Mouse (Mus musculus) left cerebral cortex, postnatal 10 days (tissue): ENCODE data around the gene Map2k3. TPM values are rescaled to one million over a fixed set of nuclear protein-coding genes. Genes with fewer than 3 reads are reported as not detected.

ENCODE experiments used
- DNase-seq, 2 experiments: peaks; one replicate each; pipeline ENCODE4 v3.0.0; 2021 to 2022; ENCODE audit warnings: low spot score in 2 of 2, mixed read lengths in 1 of 2; ENCODE audit errors: extremely low spot score in 1 of 2
- intact Hi-C: fragments of 180-260 bp; cut with DNase I; formaldehyde crosslinking; loops from one replicate; pipeline ENCODE4 v1.15.1; 2025
- total RNA-seq, 2 experiments: library from RNA; stranded (reverse); gene quantifications; 2 replicates each; pipeline ENCODE4 v1.2.3; 2021

The Map2k3 gene
- total RNA-seq, 2 experiments from 2014 or later, result 13.4 to 14.3 TPM

GRCm38 (mm10) chr11:60922964-60923363 lies 8.9 kb upstream of the Map2k3 start:
- intact Hi-C loops, result no loop called here
- no peak for DNase-seq

DNA sequence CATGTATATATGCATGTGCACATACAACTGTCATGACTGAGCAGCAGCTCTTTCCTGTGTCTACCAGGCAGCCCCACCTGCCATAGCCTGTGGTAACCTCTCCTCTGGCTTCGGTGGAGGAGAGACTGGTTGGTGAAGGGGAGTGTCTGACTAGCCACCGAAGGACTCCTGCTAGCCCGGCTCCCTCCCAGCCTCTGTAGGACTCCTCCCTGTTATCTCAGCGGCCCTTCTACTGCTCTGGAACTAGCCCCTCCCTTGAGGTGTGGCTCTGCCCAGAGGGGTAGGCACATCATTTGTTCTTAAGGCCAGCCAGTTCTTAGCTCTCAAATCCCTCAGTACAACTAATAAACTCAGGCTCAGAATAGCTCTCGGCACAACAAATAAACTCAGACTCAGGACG lies 7.3 kb upstream of the Map2k3 start:
- DNase-seq, result peak in 1 of 2 experiments; percentile 22
- intact Hi-C loops, result no loop called here

GRCm38 (mm10) chr11:60924981-60925380 lies 6.9 kb upstream of the Map2k3 start:
- intact Hi-C loops, result no loop called here
- DNase-seq, result no peak

DNA sequence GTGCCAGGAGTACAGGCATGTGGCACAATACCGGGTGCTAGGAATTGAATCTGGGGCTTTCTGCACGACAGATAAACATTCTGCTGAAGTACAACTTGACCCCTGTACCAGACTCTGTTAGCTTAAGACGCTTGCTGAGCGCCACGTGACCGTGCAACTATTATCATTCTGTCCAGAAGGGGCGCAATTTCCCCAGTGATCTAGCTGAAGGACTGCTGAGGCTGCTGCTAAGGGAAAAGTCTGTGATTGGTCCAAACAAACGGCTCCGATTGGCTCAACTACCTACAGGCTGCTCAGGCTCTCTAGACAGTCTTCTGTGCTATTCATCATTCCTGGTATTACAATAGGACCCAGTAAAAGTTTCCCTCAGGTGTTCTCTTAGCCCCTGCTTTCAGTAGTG lies 4.6 kb upstream of the Map2k3 start:
- DNase-seq, result peak; percentile 90 to 91
- intact Hi-C loops, result no loop called here

DNA sequence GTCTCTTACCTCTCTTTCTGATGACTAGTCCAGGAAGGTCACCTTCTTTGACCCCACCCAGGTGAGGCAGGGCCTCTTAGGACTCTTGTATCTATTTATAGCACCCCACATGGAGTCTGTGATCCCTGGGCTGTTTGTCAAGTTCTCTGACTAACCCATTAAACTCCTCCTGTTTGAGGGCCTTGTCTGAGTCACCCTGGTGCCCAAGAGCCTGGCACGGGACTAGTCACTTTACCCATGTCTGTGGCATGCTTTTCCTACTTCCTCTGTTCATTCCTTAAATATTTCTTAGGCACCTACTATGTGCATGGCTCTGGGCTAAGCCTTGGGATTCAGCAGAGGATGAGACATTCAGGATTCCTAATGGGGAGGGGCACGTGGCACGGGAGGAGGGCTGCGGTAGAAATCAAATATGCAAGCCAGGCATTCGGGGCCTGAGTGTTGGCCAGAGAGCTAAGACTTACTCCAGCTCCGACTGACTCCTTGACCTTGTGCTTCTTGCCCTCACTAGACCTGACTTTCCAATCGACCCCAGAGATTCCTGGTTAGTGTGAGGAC lies 1.0 kb upstream of the Map2k3 start:
- peak in 1 of 2 experiments; percentile 21 for DNase-seq
- intact Hi-C loops, result no loop called here

GRCm38 (mm10) chr11:60931282-60931868 lies 458 bp upstream of the Map2k3 start:
- intact Hi-C loops, result no loop called here

DNA sequence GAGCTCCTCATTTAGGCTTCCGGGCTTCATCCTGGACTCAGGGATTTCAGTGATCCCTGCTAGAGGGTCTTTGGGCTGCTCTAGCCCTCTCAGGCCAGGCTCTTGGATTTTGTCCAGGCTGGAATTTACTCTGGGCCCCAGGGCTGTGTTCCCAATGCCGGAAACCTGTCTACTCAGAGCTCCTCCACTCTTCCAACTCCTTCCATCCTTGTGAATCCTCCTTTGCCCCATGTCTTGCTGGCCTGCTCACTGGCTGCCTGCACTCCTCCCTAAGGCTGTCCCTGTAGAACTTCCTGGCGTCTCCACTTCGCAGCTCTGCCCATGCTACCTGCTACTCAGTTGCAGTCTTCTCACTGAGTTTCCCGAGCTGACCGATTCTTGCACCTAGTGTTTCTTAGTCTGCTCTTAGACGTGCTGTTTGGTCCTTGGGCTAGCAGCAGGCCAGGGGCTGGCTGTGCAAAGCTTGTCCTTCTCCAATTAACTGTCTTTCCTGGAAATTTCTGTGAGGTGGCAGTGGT lies 729 bp downstream of the Map2k3 start:
- peak in 1 of 2 experiments; percentile 24 for DNase-seq
- intact Hi-C loops, result no loop called here

More at GRCm38 (mm10) chr11:60931282-60931868, 458 bp upstream of the Map2k3 start:
- DNase-seq, result no peak

- intact Hi-C loops, result no loop called here
Observed at GRCm38 (mm10) chr11:60933178-60933930, 1.5 kb downstream of the Map2k3 start.

GRCm38 (mm10) chr11:60934795-60935194 lies 3.0 kb downstream of the Map2k3 start:
- no peak for DNase-seq
- intact Hi-C loops, result no loop called here

More at GRCm38 (mm10) chr11:60933178-60933930, 1.5 kb downstream of the Map2k3 start:
- DNase-seq, result peak in 1 of 2 experiments; percentile 30

GRCm38 (mm10) chr11:60935326-60935974 lies 3.6 kb downstream of the Map2k3 start:
- peak in 1 of 2 experiments; percentile 57 for DNase-seq
- intact Hi-C loops, result no loop called here

- intact Hi-C loops, result no loop called here
- DNase-seq, result no peak
Observed at GRCm38 (mm10) chr11:60935975-60936373, 4.1 kb downstream of the Map2k3 start.

DNA sequence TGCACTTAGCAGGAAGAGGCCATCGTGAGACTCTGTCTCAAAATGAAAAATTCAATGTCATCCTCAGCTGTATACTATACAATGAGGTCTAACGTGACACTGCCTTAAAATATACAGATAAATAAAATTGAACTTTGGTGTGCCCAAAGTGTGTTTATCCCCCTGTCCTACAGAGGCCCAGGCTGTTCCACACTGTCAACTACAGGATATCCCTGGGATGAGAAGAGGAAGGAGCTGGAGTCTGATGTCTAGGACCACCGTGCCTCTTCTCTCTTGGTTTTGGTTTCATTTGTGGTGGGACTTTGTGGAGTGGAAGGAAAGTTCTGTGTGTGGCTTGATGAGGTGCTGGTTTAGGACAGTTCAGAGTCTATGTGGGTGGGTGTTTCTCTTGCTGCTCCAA lies 5.8 kb downstream of the Map2k3 start:
- DNase-seq, result no peak
- intact Hi-C loops, result no loop called here

DNA sequence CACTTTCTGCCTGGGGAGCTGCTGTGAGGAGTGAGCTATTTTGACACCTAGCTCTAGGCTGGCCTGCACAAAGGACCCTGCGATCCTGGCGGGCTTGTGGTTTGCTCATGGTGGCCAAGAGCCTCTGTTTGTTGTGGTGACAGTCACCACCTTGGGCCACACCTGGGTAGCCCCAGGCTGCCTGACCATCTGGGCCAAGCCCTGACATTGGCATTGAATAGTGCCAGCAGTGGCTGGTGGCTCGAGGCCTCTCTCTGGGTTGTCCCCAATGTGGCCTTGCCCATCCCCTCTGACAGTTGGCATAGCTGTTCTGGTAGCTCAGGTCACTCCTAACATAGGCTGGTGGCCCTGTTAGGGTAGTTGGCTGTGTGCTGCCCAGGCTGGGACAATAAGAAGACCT lies 7.7 kb downstream of the Map2k3 start:
- intact Hi-C loops, result no loop called here
- DNase-seq, result no peak

GRCm38 (mm10) chr11:60940501-60940900 lies 8.7 kb downstream of the Map2k3 start:
- no peak for DNase-seq
- intact Hi-C loops, result no loop called here

- intact Hi-C loops, result no loop called here
- DNase-seq, result no peak
Observed at GRCm38 (mm10) chr11:60941370-60941769, 9.5 kb downstream of the Map2k3 start.

- DNase-seq, result no peak
- intact Hi-C loops, result no loop called here
Observed at GRCm38 (mm10) chr11:60942263-60943015, 10.6 kb downstream of the Map2k3 start.

DNA sequence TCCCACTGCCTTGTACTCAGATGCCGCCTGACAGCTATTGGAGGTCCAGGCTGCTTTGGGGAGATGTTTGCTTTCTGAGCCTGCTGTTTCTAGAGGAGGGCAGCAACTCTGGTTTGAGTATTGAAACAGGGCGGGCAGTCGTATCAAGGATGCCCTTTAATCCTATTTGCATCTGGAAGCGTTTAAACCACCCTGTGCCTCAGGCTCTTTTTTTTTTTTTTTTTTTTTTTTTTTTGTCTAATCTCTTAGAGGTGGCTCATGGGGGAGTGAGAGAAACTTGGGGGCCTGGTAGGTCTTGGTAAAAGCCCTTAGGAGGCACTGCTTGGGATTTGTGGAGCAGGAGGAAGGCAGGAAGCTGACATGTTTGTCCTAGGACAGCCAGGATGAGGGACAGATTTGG lies 13.2 kb downstream of the Map2k3 start:
- DNase-seq, result no peak
- intact Hi-C loops, result no loop called here

DNA sequence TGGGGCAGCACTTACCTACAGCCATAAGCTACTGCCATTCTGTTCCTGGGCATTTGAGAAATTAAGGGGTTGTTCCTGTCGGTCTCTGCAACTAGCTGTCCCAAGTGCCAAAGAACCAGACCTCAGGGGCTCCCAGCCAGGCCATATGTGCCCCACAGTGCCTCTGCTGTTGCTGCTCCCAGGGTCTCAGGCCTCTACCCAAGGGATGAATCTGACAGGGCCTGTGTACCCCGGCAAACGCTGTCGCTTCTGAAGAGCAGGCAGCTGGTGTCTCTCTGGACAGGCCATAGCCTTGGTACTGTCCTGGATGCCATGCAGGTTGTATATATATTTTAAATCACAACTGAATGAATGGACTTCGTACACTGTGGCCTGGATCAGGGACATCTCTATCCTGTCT lies 20.1 kb downstream of the Map2k3 start:
- intact Hi-C loops, result loop anchor here (2.0 to 5.0 kb wide), 2 partner anchors 95 to 139 kb away; no protein-coding TSS in a partner anchor
- no peak for DNase-seq

DNA sequence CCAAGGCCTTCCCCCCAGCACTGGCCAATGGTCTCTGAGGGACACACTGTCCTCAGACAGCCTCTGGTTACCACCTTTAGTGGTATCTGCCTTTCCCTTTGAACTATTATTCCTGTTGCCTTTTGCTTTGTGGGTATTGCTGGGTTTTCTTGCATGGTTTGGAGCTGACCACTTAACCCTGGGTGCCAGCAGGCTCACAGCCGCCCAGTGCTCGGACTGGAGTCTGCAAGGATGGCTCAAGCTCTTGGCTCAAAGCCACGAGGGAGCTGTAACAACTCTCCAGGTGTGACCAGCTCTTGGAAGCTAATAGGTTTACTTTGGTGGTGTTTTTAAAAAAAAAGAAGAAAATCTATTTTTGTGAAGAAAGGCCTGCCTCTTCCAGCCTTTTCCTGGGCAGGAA lies 20.5 kb downstream of the Map2k3 start:
- DNase-seq, result no peak
- intact Hi-C loops, result loop anchor here (2.0 to 5.0 kb wide), 2 partner anchors 95 to 138 kb away; no protein-coding TSS in a partner anchor
